Mouse (Mus musculus) cerebellum, adult 2 months (tissue): ENCODE measurements around the gene Olfml2a. TPM values are rescaled to one million over a fixed set of nuclear protein-coding genes. Genes with fewer than 3 reads are reported as not detected.
A peak's percentile ranks its signal among the peaks of the same experiment; 100 is the strongest.

Experiments
- DNase-seq, 2 experiments: peaks; one replicate each; pipeline ENCODE4 v3.0.0; 2021
- H3K27ac ChIP-seq: fragments of 200-500 bp; 2 replicates; pipeline ENCODE4 v1.5.1; 2012; ENCODE audit warnings: low read length, control low read depth, inconsistent platforms; ENCODE audit not compliant: insufficient read depth
- H3K27me3 ChIP-seq: fragments of 200-500 bp; 2 replicates; pipeline ENCODE4 v1.6.1; 2012; ENCODE audit warnings: inconsistent platforms, mild to moderate bottlenecking, low read length, moderate library complexity; ENCODE audit not compliant: control insufficient read depth, insufficient read depth
- H3K4me1 ChIP-seq: fragments of 200-500 bp; 2 replicates; pipeline ENCODE4 v1.6.1; 2011; ENCODE audit warnings: low read length; ENCODE audit not compliant: control insufficient read depth, insufficient read depth
- H3K4me3 ChIP-seq: fragments of 200-500 bp; replicated peaks from 2 replicates; pipeline ENCODE3; 2011; ENCODE audit warnings: mild to moderate bottlenecking, low read depth, low read length, control low read depth; ENCODE audit not compliant: insufficient read depth
- CTCF ChIP-seq: fragments of 200-500 bp; IDR thresholded peaks from 2 replicates; pipeline ENCODE4 v1.5.1; 2011; ENCODE audit warnings: low read depth, mild to moderate bottlenecking, control low read depth, low read length, moderate library complexity, borderline replicate concordance; ENCODE audit not compliant: insufficient read depth
- POLR2A ChIP-seq: fragments of 200-500 bp; IDR thresholded peaks from 2 replicates; pipeline ENCODE4 v1.6.1; 2011; ENCODE audit warnings: low read length, control low read depth, borderline replicate concordance; ENCODE audit not compliant: insufficient read depth
- WGBS: fragments of 180-500 bp; shearing (Covaris S2); methylation state at CpG from one replicate; pipeline ENCODE4 v1.1.7; 2018; 5-methylcytosine and 5-hydroxymethylcytosine counted together
- polyA plus RNA-seq: library from polyadenylated mRNA; depleted of rRNA; stranded (reverse); fragments of >200 nt; gene quantifications from 2 replicates; pipeline ENCODE4 v1.2.3, GENCODE M21; 2012; rRNA removed

The Olfml2a gene
- polyA plus RNA-seq, result 0.95 and 1.3 TPM in 2 replicates

GRCm38 (mm10) chr2:38931851-38932667 is at the start of gene Olfml2a:
Gene Olfml2a (plus strand): TSS chr2:38931978.
- H3K4me1 ChIP-seq, result no peaks in the 10 kb centered on the region
- DNase-seq, result peak; percentile 44 to 61
- 11% methylated on average over 32 of the region's 32 CpGs for WGBS
- no peaks in the 10 kb centered on the region for H3K27me3 ChIP-seq
- peak within 1 kb of the TSS; percentile 8 for H3K4me3 ChIP-seq
- TF ChIP-seq POLR2A, result no peak
- TF ChIP-seq CTCF, result peak; percentile 49; the same call in 1 of the 2 replicates
- no peak within 1 kb of the TSS for H3K27ac ChIP-seq

GRCm38 (mm10) chr2:38902866-38903265 is 28.9 kb upstream of the Olfml2a start:
- no peak for DNase-seq
- no peak for TF ChIP-seq CTCF
- no peaks in the 10 kb centered on the region for H3K27me3 ChIP-seq
- H3K4me1 ChIP-seq, result no peaks in the 10 kb centered on the region
- H3K27ac ChIP-seq, result no peak overlapping the region
- H3K4me3 ChIP-seq, result no peak overlapping the region

GRCm38 (mm10) chr2:38904290-38904689 is 27.5 kb upstream of the Olfml2a start:
- Histone ChIP-seq H3K4me3 (no peak overlapping the region), H3K27ac (no peak overlapping the region), H3K27me3 (no peaks in the 10 kb centered on the region), H3K4me1 (no peaks in the 10 kb centered on the region)
- WGBS, result 91% methylated on average over 1 of the region's 1 CpGs
- DNase-seq, result no peak
- TF ChIP-seq CTCF, result no peak
- no peak for TF ChIP-seq POLR2A

- Histone ChIP-seq H3K27me3 (no peaks in the 10 kb centered on the region), H3K4me1 (no peaks in the 10 kb centered on the region), H3K27ac (no peak overlapping the region), H3K4me3 (no peak overlapping the region)
- TF ChIP-seq POLR2A (no peak), CTCF (no peak)
- WGBS, result 14% methylated on average over 5 of the region's 5 CpGs
- no peak for DNase-seq
Measured at GRCm38 (mm10) chr2:38906097-38906496, 25.7 kb upstream of the Olfml2a start.

GRCm38 (mm10) chr2:38908604-38909003 is 23.2 kb upstream of the Olfml2a start:
- Histone ChIP-seq H3K4me3 (no peak overlapping the region), H3K4me1 (no peaks in the 10 kb centered on the region), H3K27ac (no peak overlapping the region), H3K27me3 (no peaks in the 10 kb centered on the region)
- TF ChIP-seq POLR2A (no peak), CTCF (no peak)
- WGBS, result 82% methylated on average over 1 of the region's 1 CpGs
- no peak for DNase-seq

DNA sequence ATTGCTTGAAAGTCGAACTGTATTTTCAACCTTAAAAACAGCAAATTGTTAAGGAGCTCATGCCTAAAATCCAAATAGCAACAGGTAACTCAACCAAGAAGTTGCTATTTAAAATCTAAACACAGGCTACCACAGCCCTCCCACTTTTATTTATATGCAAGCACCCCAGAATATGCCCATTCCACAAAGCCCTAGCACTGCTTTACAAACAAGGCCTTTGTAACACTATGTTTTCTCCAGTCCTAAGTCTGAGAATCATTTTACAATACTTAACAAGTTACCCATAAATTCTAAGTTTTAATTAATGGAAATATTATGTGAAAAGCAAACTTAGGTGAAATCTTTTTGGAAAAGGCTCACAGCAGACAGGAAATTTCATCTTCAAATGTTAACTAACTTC is 17.3 kb upstream of the Olfml2a start:
- Histone ChIP-seq H3K4me3 (no peak overlapping the region), H3K27me3 (no peaks in the 10 kb centered on the region), H3K27ac (no peak overlapping the region), H3K4me1 (no peaks in the 10 kb centered on the region)
- WGBS, result 57% methylated on average over 1 of the region's 1 CpGs
- DNase-seq, result no peak
- TF ChIP-seq POLR2A (no peak), CTCF (no peak)

- Histone ChIP-seq H3K4me1 (no peaks in the 10 kb centered on the region), H3K27me3 (no peaks in the 10 kb centered on the region), H3K27ac (no peak overlapping the region), H3K4me3 (no peak overlapping the region)
- TF ChIP-seq POLR2A (no peak), CTCF (no peak)
- no peak for DNase-seq
- WGBS, result 53% methylated on average over 4 of the region's 4 CpGs
Measured at GRCm38 (mm10) chr2:38914965-38915364, 16.8 kb upstream of the Olfml2a start.

DNA sequence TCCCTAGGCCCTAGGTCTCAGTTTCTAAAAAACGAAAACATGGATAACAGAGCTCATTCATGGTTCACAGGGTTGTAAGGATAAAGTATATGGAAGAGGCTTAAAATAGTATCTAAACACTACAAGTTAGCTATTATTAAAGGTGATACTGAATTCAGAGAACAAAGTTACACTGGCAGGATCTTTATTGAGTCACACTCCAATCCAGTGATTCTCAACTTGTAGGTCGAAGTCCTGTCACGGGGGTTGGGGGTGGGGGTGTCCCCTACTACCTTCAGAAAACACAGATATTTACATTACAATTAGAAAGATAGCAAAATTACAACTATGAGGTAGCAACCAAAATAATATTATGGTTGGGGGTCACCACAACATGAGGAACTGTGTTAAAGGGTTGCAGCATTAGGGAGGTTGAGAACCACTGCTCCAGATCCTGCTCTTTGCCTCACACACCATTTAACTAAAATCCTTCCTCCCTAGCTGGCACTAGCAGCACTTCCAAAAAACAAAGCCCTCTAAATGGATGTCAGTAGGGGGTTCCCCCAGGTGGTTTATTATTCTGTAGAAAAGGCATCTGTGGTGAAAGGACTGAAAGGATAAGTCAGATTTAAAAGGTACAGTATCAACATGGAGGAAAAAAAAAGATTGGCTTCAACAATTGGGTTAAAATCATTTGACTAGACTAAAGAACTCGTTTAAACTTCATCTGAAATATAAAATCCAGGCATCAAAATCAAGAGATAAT is 14.7 kb upstream of the Olfml2a start:
- 78% methylated on average over 4 of the region's 4 CpGs for WGBS
- TF ChIP-seq CTCF (no peak), POLR2A (no peak)
- no peak for DNase-seq
- Histone ChIP-seq H3K27me3 (no peaks in the 10 kb centered on the region; the same call in 1 of the 2 replicates), H3K27ac (no peak overlapping the region), H3K4me1 (no peaks in the 10 kb centered on the region), H3K4me3 (no peak overlapping the region)
